Comparison of ENCODE assay signal across 15 mouse cellular contexts in the genomic region with DNA sequence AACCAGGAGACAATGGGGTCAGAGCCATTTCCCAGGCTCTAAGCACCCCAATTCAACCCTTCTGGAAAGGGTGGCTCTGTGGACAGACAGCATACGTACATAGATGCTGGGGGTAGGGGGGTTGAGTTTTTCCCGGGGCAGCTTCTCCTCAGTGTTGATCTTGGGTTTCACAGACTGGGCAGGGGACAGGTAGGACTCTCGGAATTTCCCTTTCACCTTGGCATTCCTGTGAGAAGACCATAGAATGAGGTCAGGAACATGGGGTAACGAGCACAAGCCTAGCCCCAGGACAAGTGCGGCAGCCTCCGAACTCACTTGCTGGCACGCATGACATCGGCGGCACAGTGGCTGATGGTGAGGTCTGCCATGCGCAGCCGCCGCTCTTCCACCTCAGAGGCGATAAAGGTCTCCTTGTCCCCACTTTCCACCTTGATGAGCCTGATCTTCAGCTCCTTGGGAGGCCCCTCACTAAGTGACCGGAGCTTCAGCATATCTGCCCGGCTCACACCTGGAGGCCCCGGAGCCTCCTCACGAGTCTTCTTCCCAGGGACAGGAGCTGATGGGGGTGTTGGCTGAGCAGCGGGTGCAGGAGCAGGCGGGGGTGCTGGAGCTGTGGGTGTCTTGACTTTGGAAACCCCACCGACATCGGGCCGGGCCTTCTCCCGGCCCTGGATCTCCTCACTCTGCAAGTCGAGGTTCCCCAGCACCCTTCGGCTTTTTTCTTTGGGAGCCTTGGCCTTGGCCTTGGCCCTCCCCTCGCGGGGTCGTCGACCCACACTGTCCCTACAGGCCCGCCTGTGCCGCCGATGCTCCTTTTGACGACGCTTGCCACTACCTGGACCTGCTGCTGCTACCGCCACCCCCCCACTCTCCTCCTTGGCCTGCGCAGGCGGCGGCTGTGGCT. TPM values are rescaled to one million over a fixed set of nuclear protein-coding genes. Genes with fewer than 3 reads are reported as not detected.
DNase-seq lines count a peak whose midpoint lies in the region; ATAC-seq and TF ChIP-seq lines count a peak whose summit lies in the region.
"Had no signal": no experiment of that assay in that cellular context is flagged by ENCODE, and none has a peak within 500 bp of the region (broad histone marks: within the 10 kb centered on the region; RNA-seq: fewer than 3 reads in every experiment).

No protein-coding gene starts in this region.

- H3K9me3 ChIP-seq in forebrain, embryonic 10.5 days: no peaks in the 10 kb centered on the region
- H3K9me3 ChIP-seq in forebrain, embryonic 12.5 days: no peaks in the 10 kb centered on the region
- H3K9me3 ChIP-seq in megakaryocyte, embryonic 14.5 days: no peaks in the 10 kb centered on the region
- H3K9me3 ChIP-seq in E14TG2a.4 (ENCODE audit: low read length): no peaks in the 10 kb centered on the region
- H3K9me3 ChIP-seq: embryonic facial prominence, embryonic 13.5 days; forebrain, embryonic 15.5 days; intestine, embryonic 15.5 days; limb, embryonic 13.5 days had no signal

- no peak overlapping the region for H3K27ac ChIP-seq in forebrain, embryonic 10.5 days
- no peak overlapping the region for H3K27ac ChIP-seq in forebrain, embryonic 12.5 days
- H3K27ac ChIP-seq: embryonic facial prominence, embryonic 13.5 days; forebrain, embryonic 15.5 days; intestine, embryonic 15.5 days; limb, embryonic 13.5 days had no signal

- no peak for TF ChIP-seq CTCF in E14TG2a.4 (conservative IDR thresholded peaks at IDR 0.05; ENCODE audit: low read length)

- no peak for ATAC-seq in forebrain, embryonic 12.5 days (ENCODE audit: low FRiP score)
- ATAC-seq in megakaryocyte, adult 5-6 weeks (ENCODE audit: poor library complexity, severe bottlenecking): no peak
- no peak for ATAC-seq in megakaryocyte-erythroid progenitor cell, adult 5-6 weeks (replicated peaks; ENCODE audit: low FRiP score, low TSS enrichment, poor library complexity, severe bottlenecking)
- ATAC-seq: forebrain, embryonic 15.5 days; intestine, embryonic 15.5 days; liver, postnatal 0 days had no signal

- H3K27me3 ChIP-seq in forebrain, embryonic 10.5 days (ENCODE audit: poor library complexity, severe bottlenecking): peaks cover 28% of the 10 kb centered on the region
- H3K27me3 ChIP-seq in forebrain, embryonic 12.5 days: peaks cover 24% of the 10 kb centered on the region
- H3K27me3 ChIP-seq in megakaryocyte, embryonic 14.5 days (replicated peaks): no peaks in the 10 kb centered on the region
- peaks cover 25% of the 10 kb centered on the region for H3K27me3 ChIP-seq in E14TG2a.4 (ENCODE audit: insufficient read depth, low read length)
- H3K27me3 ChIP-seq: forebrain, embryonic 15.5 days; intestine, embryonic 15.5 days; limb, embryonic 13.5 days had no signal

- H3K9ac ChIP-seq in forebrain, embryonic 12.5 days: no peak overlapping the region
- H3K9ac ChIP-seq: embryonic facial prominence, embryonic 13.5 days; forebrain, embryonic 15.5 days; intestine, embryonic 15.5 days; limb, embryonic 13.5 days; liver, postnatal 0 days had no signal

- H3K36me3 ChIP-seq in forebrain, embryonic 10.5 days (replicated peaks): peaks cover 91% of the 10 kb centered on the region
- peaks cover 90% of the 10 kb centered on the region for H3K36me3 ChIP-seq in forebrain, embryonic 12.5 days (replicated peaks)
- peaks cover 91% of the 10 kb centered on the region for H3K36me3 ChIP-seq in megakaryocyte, embryonic 14.5 days (replicated peaks; ENCODE audit: low read length)
- H3K36me3 ChIP-seq in E14TG2a.4 (ENCODE audit: insufficient read depth, low read length): peaks cover 76% of the 10 kb centered on the region

- H3K4me2 ChIP-seq in forebrain, embryonic 12.5 days: no peak overlapping the region
- H3K4me2 ChIP-seq: embryonic facial prominence, embryonic 13.5 days; forebrain, embryonic 15.5 days; intestine, embryonic 15.5 days; limb, embryonic 13.5 days had no signal

- no peak for DNase-seq in forebrain, embryonic 10.5 days (ENCODE audit: extremely low spot score, low spot score)
- DNase-seq in cerebellum, adult 9-10 months: peak; percentile 50
- no peak for DNase-seq in left cerebral cortex, adult 11 months (ENCODE audit: low spot score)
- DNase-seq: adrenal gland, postnatal 25 days; layer of hippocampus, postnatal 36 days; liver, postnatal 0 days had no signal

- peaks cover 52% of the 10 kb centered on the region for H3K4me1 ChIP-seq in forebrain, embryonic 10.5 days
- H3K4me1 ChIP-seq in forebrain, embryonic 12.5 days: peaks cover 35% of the 10 kb centered on the region
- peaks cover 37% of the 10 kb centered on the region for H3K4me1 ChIP-seq in megakaryocyte, embryonic 14.5 days
- peaks cover 80% of the 10 kb centered on the region for H3K4me1 ChIP-seq in E14TG2a.4 (replicated peaks; ENCODE audit: low read depth, low read length)

- WGBS in forebrain, embryonic 10.5 days: 94% methylated on average over 36 of the region's 38 CpGs
- WGBS in forebrain, embryonic 12.5 days: 92% methylated on average over 36 of the region's 38 CpGs

- peak overlapping the region; percentile 18; the same call in 1 of the 2 replicates for H3K4me3 ChIP-seq in forebrain, embryonic 10.5 days
- no peak overlapping the region for H3K4me3 ChIP-seq in forebrain, embryonic 12.5 days (replicated peaks)
- peak overlapping the region; percentile 38 for H3K4me3 ChIP-seq in megakaryocyte, embryonic 14.5 days (replicated peaks)
- peak overlapping the region; percentile 71 for H3K4me3 ChIP-seq in E14TG2a.4 (replicated peaks; ENCODE audit: low read length)
- H3K4me3 ChIP-seq: embryonic facial prominence, embryonic 13.5 days; forebrain, embryonic 15.5 days; intestine, embryonic 15.5 days; limb, embryonic 13.5 days had no signal

RNA-seq across cellular contexts. Expression of gene Tmem88, which starts 5.9 kb away (rescaled TPM):
- 23.3 and 23.4 TPM in 2 replicates for polyA plus RNA-seq in forebrain, embryonic 10.5 days (2016; fragmentation: Nextera tagmentation; extraction: Ambion mirVana)
- 9.1 and 11.2 TPM in 2 replicates for polyA plus RNA-seq in forebrain, embryonic 12.5 days (2016; fragmentation: Nextera tagmentation; extraction: Ambion mirVana)
- polyA plus RNA-seq in megakaryocyte, embryonic 14.5 days (2012; ENCODE audit: insufficient read depth, low replicate concordance): 0.35 TPM in 1 of 2 replicates, not detected in the other
- 0.14 TPM in 1 of 2 replicates, not detected in the other for total RNA-seq in megakaryocyte, adult 5-6 weeks (2015)
- 0.18 TPM in 1 of 2 replicates, not detected in the other for total RNA-seq in megakaryocyte, adult 5-6 weeks (2017)
- total RNA-seq in megakaryocyte-erythroid progenitor cell, adult 5-6 weeks (2014; fragmentation: Nextera tagmentation): 0.37 TPM in 1 of 2 replicates, not detected in the other
- total RNA-seq in megakaryocyte-erythroid progenitor cell, adult 5-6 weeks (2017): not detected in 2 replicates

RNA-seq across cellular contexts. Expression of gene Cyb5d1, which starts 8.5 kb away (rescaled TPM):
- 47.3 and 54.6 TPM in 2 replicates for polyA plus RNA-seq in forebrain, embryonic 10.5 days (2016; fragmentation: Nextera tagmentation; extraction: Ambion mirVana)
- 55.0 and 60.9 TPM in 2 replicates for polyA plus RNA-seq in forebrain, embryonic 12.5 days (2016; fragmentation: Nextera tagmentation; extraction: Ambion mirVana)
- polyA plus RNA-seq in megakaryocyte, embryonic 14.5 days (2012; ENCODE audit: insufficient read depth, low replicate concordance): 0.25 and 2.4 TPM in 2 replicates
- total RNA-seq in megakaryocyte, adult 5-6 weeks (2015): 11.6 and 15.3 TPM in 2 replicates
- 24.0 and 28.1 TPM in 2 replicates for total RNA-seq in megakaryocyte, adult 5-6 weeks (2017)
- total RNA-seq in megakaryocyte-erythroid progenitor cell, adult 5-6 weeks (2014; fragmentation: Nextera tagmentation): 16.2 and 20.9 TPM in 2 replicates
- 36.7 and 41.7 TPM in 2 replicates for total RNA-seq in megakaryocyte-erythroid progenitor cell, adult 5-6 weeks (2017)

RNA-seq across cellular contexts. Expression of gene Naa38, which starts 8.7 kb away (rescaled TPM):
- 131 and 136 TPM in 2 replicates for polyA plus RNA-seq in forebrain, embryonic 10.5 days (2016; fragmentation: Nextera tagmentation; extraction: Ambion mirVana)
- polyA plus RNA-seq in forebrain, embryonic 12.5 days (2016; fragmentation: Nextera tagmentation; extraction: Ambion mirVana): 91.7 and 103 TPM in 2 replicates
- polyA plus RNA-seq in megakaryocyte, embryonic 14.5 days (2012; ENCODE audit: insufficient read depth, low replicate concordance): 33.8 and 159 TPM in 2 replicates
- total RNA-seq in megakaryocyte, adult 5-6 weeks (2015): 90.6 and 105 TPM in 2 replicates
- total RNA-seq in megakaryocyte, adult 5-6 weeks (2017): 147 and 161 TPM in 2 replicates
- total RNA-seq in megakaryocyte-erythroid progenitor cell, adult 5-6 weeks (2014; fragmentation: Nextera tagmentation): 161 and 169 TPM in 2 replicates
- total RNA-seq in megakaryocyte-erythroid progenitor cell, adult 5-6 weeks (2017): 156 and 170 TPM in 2 replicates

RNA-seq across cellular contexts. Expression of gene Kdm6b, which starts 9.5 kb away (rescaled TPM):
- 31.7 TPM in 2 replicates for polyA plus RNA-seq in forebrain, embryonic 10.5 days (2016; fragmentation: Nextera tagmentation; extraction: Ambion mirVana)
- 50.8 and 53.3 TPM in 2 replicates for polyA plus RNA-seq in forebrain, embryonic 12.5 days (2016; fragmentation: Nextera tagmentation; extraction: Ambion mirVana)
- polyA plus RNA-seq in megakaryocyte, embryonic 14.5 days (2012; ENCODE audit: insufficient read depth, low replicate concordance): 44.5 and 45.4 TPM in 2 replicates
- total RNA-seq in megakaryocyte, adult 5-6 weeks (2015): 27.1 and 29.0 TPM in 2 replicates
- 5.0 and 6.7 TPM in 2 replicates for total RNA-seq in megakaryocyte, adult 5-6 weeks (2017)
- 19.3 and 22.1 TPM in 2 replicates for total RNA-seq in megakaryocyte-erythroid progenitor cell, adult 5-6 weeks (2014; fragmentation: Nextera tagmentation)
- 1.6 and 2.7 TPM in 2 replicates for total RNA-seq in megakaryocyte-erythroid progenitor cell, adult 5-6 weeks (2017)

RNA-seq across cellular contexts. Expression of gene Chd3, which starts 34.7 kb away (rescaled TPM):
- 40.7 and 44.9 TPM in 2 replicates for polyA plus RNA-seq in forebrain, embryonic 10.5 days (2016; fragmentation: Nextera tagmentation; extraction: Ambion mirVana)
- 94.3 and 98.3 TPM in 2 replicates for polyA plus RNA-seq in forebrain, embryonic 12.5 days (2016; fragmentation: Nextera tagmentation; extraction: Ambion mirVana)
- 14.5 and 29.7 TPM in 2 replicates for polyA plus RNA-seq in megakaryocyte, embryonic 14.5 days (2012; ENCODE audit: insufficient read depth, low replicate concordance)
- total RNA-seq in megakaryocyte, adult 5-6 weeks (2015): 13.6 and 13.9 TPM in 2 replicates
- total RNA-seq in megakaryocyte, adult 5-6 weeks (2017): 17.1 and 19.8 TPM in 2 replicates
- 45.7 and 57.3 TPM in 2 replicates for total RNA-seq in megakaryocyte-erythroid progenitor cell, adult 5-6 weeks (2014; fragmentation: Nextera tagmentation)
- total RNA-seq in megakaryocyte-erythroid progenitor cell, adult 5-6 weeks (2017): 21.0 and 49.2 TPM in 2 replicates

Comparison
In these comparisons a context has a peak if more than half of its experiments do, and no peak if none do; other contexts are left out.
1. RNA of gene Cyb5d1, which starts 8.5 kb away (polyA plus RNA-seq): 55.0 to 60.9 TPM in forebrain, embryonic 12.5 days and 47.3 to 54.6 TPM in forebrain, embryonic 10.5 days; 0.25 to 2.4 TPM in megakaryocyte, embryonic 14.5 days; every median in the first group is over 10 times any median in the second.